Mouse (Mus musculus): ENCODE measurements at regions not wholly inside any gene's neighbourhood (a gene's known extent, or its start where the extent isn't known, plus 50 kb on each side); places are given as distances from the start of the nearest gene placed in this dataset.

DNA sequence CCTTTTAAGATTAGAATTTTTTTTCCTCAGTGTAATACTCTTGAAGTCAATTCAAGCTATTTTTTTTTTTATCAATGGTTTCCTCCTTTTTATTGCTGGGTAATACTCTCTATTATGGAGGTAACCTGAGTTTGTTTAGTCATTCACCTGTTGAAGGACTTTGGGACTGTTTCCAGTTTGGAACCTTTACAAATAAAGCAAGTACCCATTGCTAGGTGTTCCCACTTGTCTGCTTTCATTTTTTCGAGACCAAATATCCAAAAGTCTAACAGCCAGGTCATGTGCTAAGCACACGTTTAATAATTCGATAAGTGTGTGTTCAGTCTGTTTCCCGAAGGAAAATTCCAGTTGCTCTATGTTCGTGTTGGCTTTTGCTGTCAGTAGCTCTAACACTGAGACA lies 67.6 kb downstream of the Lsm3 start:
- Histone ChIP-seq H3K27ac (ENCODE audit: low read depth) (no peak overlapping the region), H3K9ac (no peak overlapping the region), H3K4me3 (ENCODE audit: low read depth, low read length) (no peak overlapping the region), H3K36me3 (ENCODE audit: insufficient read depth) (no peaks in the 10 kb centered on the region), H3K4me1 (ENCODE audit: insufficient read depth) (no peaks in the 10 kb centered on the region), H3K4me2 (no peak overlapping the region), H3K27me3 (ENCODE audit: insufficient read depth, low read length) (no peaks in the 10 kb centered on the region), H3K9me3 (ENCODE audit: low read depth, low read length) (no peaks in the 10 kb centered on the region)
- ATAC-seq (ENCODE audit: insufficient read depth) (no peak), DNase-seq (peak; percentile 10)
- no peak for TF ChIP-seq CTCF (IDR thresholded peaks at IDR 0.05; ENCODE audit: low read depth)
- WGBS, result 70% methylated on average over 5 of the region's 5 CpGs

GRCm38 (mm10) chr6:91585543-91585942 lies 69.8 kb downstream of the Lsm3 start:
- whole genome bisulfite sequencing, result 65% methylated on average over 3 of the region's 3 CpGs
- no peaks in the 10 kb centered on the region for H3K4me1 ChIP-seq (ENCODE audit: insufficient read depth)
- no peak overlapping the region for H3K27ac ChIP-seq (ENCODE audit: low read depth)
- no peaks in the 10 kb centered on the region for H3K9me3 ChIP-seq (ENCODE audit: low read depth, low read length)
- H3K27me3 ChIP-seq (ENCODE audit: insufficient read depth, low read length), result no peaks in the 10 kb centered on the region
- H3K4me3 ChIP-seq (ENCODE audit: low read depth, low read length), result no peak overlapping the region
- ATAC-seq (ENCODE audit: insufficient read depth) (no peak), DNase-seq (no peak)
- H3K36me3 ChIP-seq (ENCODE audit: insufficient read depth), result no peaks in the 10 kb centered on the region
- H3K9ac ChIP-seq, result no peak overlapping the region
- H3K4me2 ChIP-seq, result no peak overlapping the region
- TF ChIP-seq CTCF (IDR thresholded peaks at IDR 0.05; ENCODE audit: low read depth), result no peak

GRCm38 (mm10) chr6:91589181-91589580 lies 73.5 kb downstream of the Lsm3 start:
- ATAC-seq (ENCODE audit: insufficient read depth), result no peak

GRCm38 (mm10) chr6:91590395-91590794 lies 74.7 kb downstream of the Lsm3 start:
- ATAC-seq (ENCODE audit: insufficient read depth) (peak; percentile 7; the same call in 1 of the 2 replicates), DNase-seq (no peak)
- H3K36me3 ChIP-seq (ENCODE audit: insufficient read depth), result no peaks in the 10 kb centered on the region
- H3K4me2 ChIP-seq, result no peak overlapping the region
- no peak overlapping the region for H3K27ac ChIP-seq (ENCODE audit: low read depth)
- 36% methylated on average over 6 of the region's 6 CpGs for WGBS
- TF ChIP-seq CTCF (IDR thresholded peaks at IDR 0.05; ENCODE audit: low read depth), result no peak
- no peaks in the 10 kb centered on the region for H3K27me3 ChIP-seq (ENCODE audit: insufficient read depth, low read length)
- H3K9ac ChIP-seq, result no peak overlapping the region
- H3K9me3 ChIP-seq (ENCODE audit: low read depth, low read length), result no peaks in the 10 kb centered on the region
- no peak overlapping the region for H3K4me3 ChIP-seq (ENCODE audit: low read depth, low read length)
- H3K4me1 ChIP-seq (ENCODE audit: insufficient read depth), result 0 out of 2 replicates have a peak, but pooled peaks cover 7% of the 10 kb centered on the region

More at GRCm38 (mm10) chr6:91589181-91589580, 73.5 kb downstream of the Lsm3 start:
- TF ChIP-seq CTCF (IDR thresholded peaks at IDR 0.05; ENCODE audit: low read depth), result no peak
- H3K9me3 ChIP-seq (ENCODE audit: low read depth, low read length), result no peaks in the 10 kb centered on the region
- no peaks in the 10 kb centered on the region for H3K36me3 ChIP-seq (ENCODE audit: insufficient read depth)
- DNase-seq, result no peak
- WGBS, result 48% methylated on average over 4 of the region's 4 CpGs
- no peak overlapping the region for H3K4me2 ChIP-seq
- no peak overlapping the region for H3K4me3 ChIP-seq (ENCODE audit: low read depth, low read length)
- no peaks in the 10 kb centered on the region for H3K27me3 ChIP-seq (ENCODE audit: insufficient read depth, low read length)
- no peak overlapping the region for H3K9ac ChIP-seq
- 0 out of 2 replicates have a peak, but pooled peaks cover 7% of the 10 kb centered on the region for H3K4me1 ChIP-seq (ENCODE audit: insufficient read depth)
- H3K27ac ChIP-seq (ENCODE audit: low read depth), result no peak overlapping the region

DNA sequence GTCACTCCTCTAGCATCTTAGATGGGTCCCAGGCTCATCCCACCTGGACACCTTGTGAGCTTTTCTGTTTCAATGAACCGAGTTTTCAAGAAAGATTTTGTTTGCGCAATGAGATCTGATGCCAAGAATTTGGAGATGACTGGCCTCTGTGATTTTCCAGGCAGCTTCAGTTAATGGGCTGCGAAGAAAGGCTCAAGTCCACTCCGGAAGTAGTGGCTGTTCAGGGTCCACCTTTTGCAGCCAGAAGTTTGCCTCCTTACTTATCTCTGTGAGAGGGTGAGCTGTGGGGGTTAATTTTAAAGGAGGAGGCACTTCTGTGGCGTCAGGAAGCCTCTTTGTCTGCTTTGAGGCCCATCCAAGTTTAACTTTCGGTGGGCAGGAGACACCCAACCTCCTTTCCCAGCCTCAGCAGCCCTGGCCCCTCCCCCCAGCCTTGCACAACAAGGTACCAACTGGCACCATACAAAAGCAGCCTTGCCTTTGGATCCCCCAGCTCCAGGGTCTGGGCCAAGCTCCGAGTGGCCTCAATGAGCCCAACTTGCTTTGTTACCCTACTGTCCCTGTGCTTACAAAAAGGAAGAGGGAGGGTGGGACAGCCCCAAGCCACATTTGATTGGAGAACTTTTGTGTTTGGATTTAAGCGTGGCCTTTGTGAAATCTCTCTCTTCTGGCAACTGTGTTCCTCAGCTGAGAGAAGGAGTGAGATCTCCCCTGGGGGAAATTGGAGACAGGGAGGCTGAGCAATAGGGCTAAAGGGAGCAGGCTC lies 75.3 kb downstream of the Lsm3 start:
- H3K9ac ChIP-seq, result no peak overlapping the region
- DNase-seq (peak; percentile 59), ATAC-seq (ENCODE audit: insufficient read depth) (no peak; the same call in 1 of the 2 replicates)
- H3K4me1 ChIP-seq (ENCODE audit: insufficient read depth), result 0 out of 2 replicates have a peak, but pooled peaks cover 7% of the 10 kb centered on the region
- H3K36me3 ChIP-seq (ENCODE audit: insufficient read depth), result no peaks in the 10 kb centered on the region
- 28% methylated on average over 8 of the region's 8 CpGs for WGBS
- H3K4me2 ChIP-seq, result no peak overlapping the region
- no peak overlapping the region for H3K4me3 ChIP-seq (ENCODE audit: low read depth, low read length)
- H3K9me3 ChIP-seq (ENCODE audit: low read depth, low read length), result no peaks in the 10 kb centered on the region
- no peaks in the 10 kb centered on the region for H3K27me3 ChIP-seq (ENCODE audit: insufficient read depth, low read length)
- no peak for TF ChIP-seq CTCF (IDR thresholded peaks at IDR 0.05; ENCODE audit: low read depth)
- H3K27ac ChIP-seq (ENCODE audit: low read depth), result no peak overlapping the region

DNA sequence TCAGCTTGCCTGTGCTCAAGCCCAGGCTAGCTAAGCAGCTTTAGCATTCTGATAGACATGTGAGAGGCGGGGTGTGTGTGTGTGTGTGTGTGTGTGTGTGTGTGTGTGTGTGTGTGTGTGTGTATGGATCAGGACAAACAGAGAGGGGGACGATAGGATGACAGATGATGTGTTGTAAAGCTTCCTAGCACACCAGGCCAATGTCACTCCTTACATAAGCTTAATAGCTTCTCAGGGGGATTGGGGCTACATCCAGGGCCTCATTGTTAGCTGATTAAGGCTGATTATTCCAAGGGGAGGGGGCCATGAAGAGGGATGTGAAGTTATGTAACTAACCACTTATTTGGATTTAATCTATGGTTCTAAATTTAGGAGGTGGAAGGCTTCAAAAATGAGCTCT lies 76.9 kb downstream of the Lsm3 start:
- Histone ChIP-seq H3K4me3 (ENCODE audit: low read depth, low read length) (no peak overlapping the region), H3K4me2 (no peak overlapping the region), H3K9ac (no peak overlapping the region), H3K27ac (ENCODE audit: low read depth) (no peak overlapping the region), H3K9me3 (ENCODE audit: low read depth, low read length) (no peaks in the 10 kb centered on the region), H3K27me3 (ENCODE audit: insufficient read depth, low read length) (no peaks in the 10 kb centered on the region), H3K36me3 (ENCODE audit: insufficient read depth) (no peaks in the 10 kb centered on the region), H3K4me1 (ENCODE audit: insufficient read depth) (0 out of 2 replicates have a peak, but pooled peaks cover 7% of the 10 kb centered on the region)
- 36% methylated on average over 2 of the region's 2 CpGs for WGBS
- DNase-seq (no peak), ATAC-seq (ENCODE audit: insufficient read depth) (no peak)
- no peak for TF ChIP-seq CTCF (IDR thresholded peaks at IDR 0.05; ENCODE audit: low read depth)

DNA sequence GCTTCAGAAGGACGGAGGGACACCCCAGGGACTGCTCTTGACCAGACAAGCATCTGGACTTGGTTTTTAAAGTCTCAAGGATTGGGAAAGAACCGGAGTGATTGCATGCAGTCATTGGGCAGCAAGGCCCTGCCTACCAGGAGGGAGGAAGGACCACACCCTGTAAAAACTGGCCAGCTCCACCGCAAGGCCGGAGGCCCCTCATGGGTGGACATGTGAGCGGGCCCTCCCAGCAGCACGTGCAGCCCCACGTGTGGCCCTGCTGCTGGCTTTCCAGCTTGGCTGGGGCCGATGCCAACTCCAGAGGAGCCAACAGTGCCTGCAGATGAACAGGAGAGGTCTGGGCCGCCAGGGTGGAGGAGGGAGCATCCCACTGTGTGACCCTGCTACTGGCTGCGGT lies 83.2 kb downstream of the Lsm3 start:
- Histone ChIP-seq H3K9me3 (ENCODE audit: low read depth, low read length) (no peaks in the 10 kb centered on the region; the same call in 1 of the 2 replicates), H3K27ac (ENCODE audit: low read depth) (no peak overlapping the region), H3K4me2 (no peak overlapping the region), H3K27me3 (ENCODE audit: insufficient read depth, low read length) (no peaks in the 10 kb centered on the region), H3K36me3 (ENCODE audit: insufficient read depth) (no peaks in the 10 kb centered on the region), H3K4me1 (ENCODE audit: insufficient read depth) (no peaks in the 10 kb centered on the region), H3K4me3 (ENCODE audit: low read depth, low read length) (no peak overlapping the region), H3K9ac (no peak overlapping the region)
- ATAC-seq (ENCODE audit: insufficient read depth) (peak; percentile 38; the same call in 1 of the 2 replicates), DNase-seq (peak; percentile 31)
- no peak for TF ChIP-seq CTCF (IDR thresholded peaks at IDR 0.05; ENCODE audit: low read depth)
- WGBS, result 61% methylated on average over 10 of the region's 10 CpGs
